Mouse (Mus musculus) fibroblast of lung, adult 2 months (primary cell): ENCODE data around the gene Rere.
A peak's percentile ranks its signal among the peaks of the same experiment; 100 is the strongest.
"Not testable (repeated sequence)": the region's sequence is repeated elsewhere in the genome, so short reads cannot be mapped to it uniquely, and the experiment has no call there.

ENCODE experiments used
- DNase-seq: peaks from one replicate; pipeline ENCODE4 v3.0.0-alpha.2; 2011; ENCODE audit warnings: low read depth

The Rere gene

GRCm38 (mm10) chr4:150465759-150466158, 184.3 kb downstream of the Rere start:
- peak; percentile 37 for DNase-seq

- DNase-seq: no peak
Observed at GRCm38 (mm10) chr4:150469274-150469673, 187.8 kb downstream of the Rere start.

- no peak for DNase-seq
Observed at GRCm38 (mm10) chr4:150470674-150471328, 189.4 kb downstream of the Rere start.

DNA sequence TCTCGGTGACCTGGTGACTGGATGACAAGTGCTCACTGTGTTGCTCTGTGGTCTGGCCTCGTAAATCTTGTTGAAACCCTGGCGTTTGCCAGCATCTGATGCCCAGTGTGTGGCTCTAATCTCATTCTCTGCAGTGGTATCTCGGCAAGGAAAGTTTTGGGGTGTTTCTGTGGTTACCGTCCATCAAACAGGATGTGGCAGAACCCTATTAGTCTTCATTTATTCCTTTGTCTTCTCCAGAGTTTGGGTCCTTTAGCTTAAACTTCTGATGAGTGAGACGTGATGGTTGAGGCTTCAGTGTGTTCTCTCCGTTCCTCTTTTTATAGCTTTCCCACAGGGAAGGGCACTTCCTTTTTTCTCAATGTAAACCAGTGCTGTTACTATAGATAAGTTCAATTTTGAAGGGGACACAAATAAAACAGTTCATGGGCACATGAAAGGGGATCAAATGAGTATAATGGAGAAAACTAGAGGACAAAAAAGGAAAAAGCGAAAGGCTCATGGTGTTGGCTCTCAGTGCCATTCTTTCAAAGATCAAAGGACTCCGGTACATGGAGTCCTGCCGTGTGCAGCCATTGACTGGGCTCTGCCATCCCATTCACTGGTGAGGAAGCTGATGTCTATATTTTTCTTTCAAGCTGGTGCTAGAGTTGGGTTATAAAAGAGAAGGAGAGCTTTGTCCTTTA, 191.4 kb downstream of the Rere start:
- no peak for DNase-seq

- DNase-seq: no peak
Observed at GRCm38 (mm10) chr4:150473437-150474070, 192.1 kb downstream of the Rere start.

DNA sequence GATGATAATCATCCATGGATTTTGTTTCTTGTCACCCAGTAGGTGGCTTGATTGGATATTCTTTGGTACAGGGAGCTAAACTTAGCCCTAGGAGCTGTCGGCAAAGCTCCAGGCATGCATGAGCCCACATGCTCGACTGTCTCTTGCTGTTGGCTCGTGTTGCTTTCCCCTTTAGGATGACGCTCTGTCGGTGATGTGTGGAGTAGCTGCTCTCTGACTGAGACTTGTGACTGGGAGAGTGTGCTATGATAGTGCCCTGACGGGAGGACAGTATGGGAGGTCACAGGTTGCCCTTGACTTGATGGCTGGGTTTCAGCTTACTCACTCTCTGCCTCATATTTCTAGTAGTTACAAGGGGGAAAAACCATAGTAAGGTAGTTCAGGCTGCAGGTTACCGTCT, 192.6 kb downstream of the Rere start:
- DNase-seq: no peak

DNA sequence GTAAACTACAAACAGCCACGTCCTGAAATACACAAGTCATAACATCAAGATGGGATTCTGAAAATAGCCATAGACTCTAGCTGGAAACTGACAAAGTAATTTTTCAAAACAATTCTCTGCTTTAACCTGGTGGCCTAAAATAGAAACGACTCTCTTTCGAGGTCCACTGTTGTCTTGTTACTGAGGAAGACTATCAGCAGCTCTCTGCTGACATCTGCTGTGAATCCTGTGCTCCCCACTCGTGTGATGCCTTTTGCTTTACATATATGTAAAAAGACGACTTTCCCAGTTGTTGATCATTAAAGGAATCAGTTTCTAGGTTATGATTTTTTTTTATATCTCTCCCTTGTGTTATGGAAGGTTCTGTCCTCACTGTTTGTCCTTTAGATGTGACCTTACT, 194.8 kb downstream of the Rere start:
- no peak for DNase-seq

DNA sequence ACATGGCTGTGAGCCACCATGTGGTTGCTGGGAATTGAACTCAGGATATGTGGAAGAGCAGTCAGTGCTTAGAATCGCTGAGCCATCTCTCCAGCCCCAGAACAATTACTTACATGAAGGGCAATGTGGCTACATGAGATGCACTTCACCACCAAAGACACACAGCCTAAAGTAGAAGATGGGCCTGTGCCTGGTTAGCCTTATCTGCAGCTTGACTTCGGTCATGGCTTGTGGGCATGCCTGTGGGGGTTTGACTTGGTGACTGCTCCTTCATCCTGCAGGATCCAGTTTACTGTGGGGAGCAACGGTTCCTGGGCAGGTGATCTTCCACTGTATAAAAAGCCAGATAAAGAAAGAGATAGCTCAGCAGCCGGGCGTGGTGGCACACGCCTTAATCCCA, 196.6 kb downstream of the Rere start:
- no peak for DNase-seq

DNA sequence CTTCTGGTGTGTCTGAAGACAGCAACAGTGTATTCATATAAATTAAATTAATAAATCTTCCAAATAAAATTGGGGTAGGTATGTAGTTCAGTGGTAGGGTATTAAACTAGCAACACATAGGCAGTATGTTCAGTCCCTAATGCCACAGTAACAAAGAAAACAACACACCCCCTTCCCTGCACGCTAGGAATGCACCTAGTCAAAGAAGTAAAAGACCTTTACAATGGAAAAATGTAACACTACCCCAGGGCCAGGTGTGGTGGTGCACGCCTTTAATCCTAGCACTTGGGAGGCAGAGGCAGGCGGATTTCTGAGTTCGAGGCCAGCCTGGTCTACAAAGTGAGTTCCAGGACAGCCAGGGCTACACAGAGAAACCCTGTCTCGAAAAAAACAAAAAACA, 201.6 kb downstream of the Rere start:
- not testable (repeated sequence) for DNase-seq

GRCm38 (mm10) chr4:150486097-150486496, 204.7 kb downstream of the Rere start:
- DNase-seq: no peak

DNA sequence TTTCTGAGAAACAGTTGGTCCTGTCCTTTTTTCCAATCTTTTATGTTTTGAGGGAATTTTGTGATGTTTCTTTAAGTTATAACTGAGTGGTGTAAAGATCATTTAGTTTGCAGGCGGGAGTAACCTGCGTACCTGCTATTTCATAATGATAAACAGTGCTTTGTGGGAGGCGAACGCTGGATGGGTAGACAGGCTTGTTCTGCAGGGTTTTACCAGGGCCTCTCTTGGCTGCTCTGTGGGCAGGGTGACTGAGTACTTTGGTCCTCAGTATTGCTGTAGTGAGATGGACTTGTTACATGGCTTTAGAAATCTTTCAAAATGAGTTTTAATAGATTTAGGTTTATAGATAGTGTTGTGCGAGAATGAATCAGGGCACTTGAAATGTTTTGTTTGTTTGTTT, 205.7 kb downstream of the Rere start:
- no peak for DNase-seq

DNA sequence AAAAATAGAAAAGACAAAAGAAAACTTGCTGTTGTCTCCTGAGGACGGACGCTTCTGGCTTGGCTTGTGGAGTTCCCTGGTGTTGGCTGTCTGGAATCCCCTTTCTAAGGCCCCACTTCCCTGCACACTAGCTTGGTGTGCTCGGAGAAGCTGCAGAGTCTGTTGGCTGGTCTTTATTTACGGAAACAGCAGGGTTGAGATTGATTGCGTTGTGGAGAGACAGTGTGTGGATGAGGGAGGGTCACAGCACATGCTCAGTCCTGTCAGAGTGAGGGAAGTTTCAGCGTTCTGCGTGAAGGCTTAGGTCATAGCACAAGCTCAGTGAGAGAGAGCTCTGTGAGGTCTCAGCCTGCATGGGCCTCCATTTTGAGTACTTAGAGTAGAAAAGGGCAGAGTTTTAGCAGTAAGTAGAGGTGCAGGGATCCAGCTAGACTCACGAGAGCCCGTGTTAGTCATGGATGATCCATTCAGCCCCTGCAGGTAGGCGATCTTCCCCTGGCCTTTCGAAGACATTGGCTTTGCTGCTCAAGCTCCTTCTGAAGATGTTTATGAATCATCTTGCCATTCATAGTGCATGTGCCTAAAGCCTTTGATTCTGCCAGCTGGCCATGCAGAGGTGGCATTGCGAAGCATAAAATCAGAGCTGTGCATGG, 206.8 kb downstream of the Rere start:
- peak; percentile 61 for DNase-seq

DNA sequence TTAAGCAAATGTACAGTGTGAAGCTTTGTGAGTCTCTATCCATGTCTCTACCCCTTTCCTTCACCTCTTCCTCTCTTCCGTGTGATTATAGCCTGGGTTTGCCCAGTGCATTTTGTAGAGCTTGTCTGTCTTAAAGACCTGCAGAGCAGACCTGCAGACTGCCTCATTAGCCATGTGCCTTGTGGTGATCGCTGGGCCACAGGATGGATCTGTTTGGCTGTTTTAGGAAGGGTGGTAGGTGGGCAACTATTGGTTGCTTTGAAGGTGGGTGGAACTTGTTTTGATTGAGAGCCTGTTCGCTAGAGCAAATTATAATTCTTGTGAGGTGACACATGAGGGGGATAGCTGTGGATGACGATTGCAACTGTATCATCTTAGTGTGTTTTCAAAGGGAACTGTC, 207.3 kb downstream of the Rere start:
- no peak for DNase-seq

DNA sequence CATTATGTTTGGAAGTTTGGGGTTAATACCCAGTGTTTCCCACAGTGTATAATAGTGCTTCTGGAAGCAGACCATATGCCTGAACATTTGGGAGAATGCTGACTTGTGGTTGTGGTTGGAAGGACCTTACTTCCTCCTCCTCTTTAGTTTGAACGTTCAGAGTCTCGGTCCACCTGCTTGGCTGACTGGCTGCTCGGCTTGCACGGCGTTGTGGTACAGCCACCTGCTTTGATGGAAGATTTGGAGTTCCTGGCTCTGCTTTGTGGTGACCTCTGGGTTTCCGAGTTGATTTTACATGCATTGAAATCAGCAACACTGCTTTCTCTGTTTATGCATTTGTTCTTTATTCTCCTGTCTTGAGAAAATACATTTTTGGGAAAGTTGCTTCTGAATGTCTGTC, 208.6 kb downstream of the Rere start:
- DNase-seq: no peak

GRCm38 (mm10) chr4:150491710-150492109, 210.3 kb downstream of the Rere start:
- no peak for DNase-seq

GRCm38 (mm10) chr4:150493258-150493937, 212.0 kb downstream of the Rere start:
- no peak for DNase-seq

- DNase-seq: not testable (repeated sequence)
Observed at GRCm38 (mm10) chr4:150493938-150494330, 212.5 kb downstream of the Rere start.

GRCm38 (mm10) chr4:150495568-150495967, 214.1 kb downstream of the Rere start:
- no peak for DNase-seq

DNA sequence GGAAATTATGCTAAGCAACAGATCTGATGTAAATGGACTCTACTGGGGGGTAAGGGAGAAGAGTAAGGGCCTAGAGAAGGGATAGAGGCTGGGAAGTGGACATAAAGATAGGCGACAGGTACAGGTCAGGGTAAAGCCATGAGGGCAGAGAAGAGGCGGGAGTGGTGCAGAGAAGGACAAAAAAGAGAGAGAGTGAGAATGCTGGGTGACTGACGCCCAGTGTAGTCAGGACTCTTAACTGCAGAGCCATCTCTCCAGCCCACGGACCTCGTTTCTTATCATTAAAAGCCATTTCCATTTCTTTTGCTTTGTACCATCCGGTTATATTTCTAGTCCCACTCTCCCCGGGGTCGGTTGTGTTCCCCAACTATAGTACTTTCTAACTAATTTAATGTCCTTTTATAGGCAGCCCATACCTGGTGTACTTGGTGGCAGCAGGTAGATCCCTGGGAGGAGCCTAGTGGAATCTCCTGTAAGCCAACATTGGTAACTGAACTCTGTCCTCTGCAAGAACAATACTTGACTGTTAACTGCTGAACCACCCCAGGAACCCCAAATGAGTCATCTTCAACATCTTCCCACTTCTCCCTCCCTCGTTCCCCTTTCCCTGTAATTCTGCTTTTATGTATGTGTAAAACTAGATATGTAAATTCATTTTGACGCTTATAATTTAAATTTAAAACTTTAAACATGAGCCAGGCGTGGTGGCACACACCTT, 223.0 kb downstream of the Rere start:
- DNase-seq: no peak

DNA sequence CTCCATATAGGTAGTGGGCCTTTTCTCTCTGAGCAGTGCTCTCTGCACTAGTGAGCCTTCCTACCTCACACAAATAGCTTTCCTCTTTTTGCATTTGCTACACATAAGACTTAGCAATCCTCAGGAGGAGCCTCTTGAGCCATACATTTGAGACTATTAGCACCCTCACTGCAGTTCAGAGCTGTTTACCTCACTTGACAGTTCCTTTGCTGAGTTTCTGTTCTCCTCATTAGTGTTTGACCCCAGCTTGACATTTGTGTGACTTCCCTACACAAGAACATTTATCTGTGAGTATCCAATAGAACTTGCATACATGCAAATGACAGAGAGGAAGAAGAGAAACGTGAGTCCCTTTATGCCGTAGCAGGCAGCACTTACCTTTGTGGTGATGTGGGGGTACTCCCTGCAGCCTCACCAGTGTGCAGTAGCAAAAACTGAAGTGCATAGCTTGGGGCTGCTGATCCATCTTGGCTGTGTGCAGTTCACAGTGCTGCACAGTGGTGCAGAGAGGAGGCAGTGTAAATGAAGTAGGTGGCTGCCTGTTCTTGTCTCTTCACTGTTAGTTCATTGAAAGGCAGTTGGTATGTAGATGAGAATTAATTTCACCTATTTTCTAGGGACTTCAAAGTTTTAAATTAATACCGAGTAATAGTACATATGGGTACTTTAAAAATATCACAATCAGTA, 227.7 kb downstream of the Rere start:
- DNase-seq: no peak

DNA sequence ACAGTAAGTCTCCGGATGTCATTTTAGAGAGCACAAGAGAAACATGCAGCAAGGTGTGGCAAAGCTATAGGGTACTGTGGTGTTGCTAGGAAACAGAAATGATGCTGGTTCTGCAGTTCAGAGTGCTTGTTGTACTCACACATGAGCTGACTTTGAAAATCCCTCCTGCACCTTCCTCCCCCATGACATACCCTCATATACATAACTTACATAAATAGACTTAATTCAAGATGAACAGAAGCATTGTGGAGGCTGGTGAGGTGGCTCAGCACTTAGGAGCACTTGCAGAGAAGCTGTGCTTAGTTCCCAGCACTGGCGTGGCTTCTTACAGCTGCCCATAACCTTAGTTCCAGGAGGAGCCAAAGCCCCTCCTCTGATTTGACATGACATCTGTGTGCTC, 228.6 kb downstream of the Rere start:
- DNase-seq: no peak
